Mouse (Mus musculus) liver, embryonic 13.5 days (tissue): ENCODE results near the gene Pld4. TPM values are rescaled to one million over a fixed set of nuclear protein-coding genes. Genes with fewer than 3 reads are reported as not detected.

Source experiments
- ATAC-seq: fragments of 200-750 bp; cut with Nextera tagmentation; 2 replicates; pipeline ENCODE4 v1.8.0; 2017; ENCODE audit warnings: low read depth, mild to moderate bottlenecking, moderate number of reproducible peaks, moderate library complexity
- DNase-seq: peaks from one replicate; pipeline ENCODE4 v3.0.0; 2022
- H3K27ac ChIP-seq: fragments of 300-500 bp; sonication (generic); 2 replicates; pipeline ENCODE4 v1.5.1; 2015; ENCODE audit warnings: moderate library complexity, mild to moderate bottlenecking, inconsistent platforms
- H3K27me3 ChIP-seq: fragments of 300-500 bp; sonication (generic); 2 replicates; pipeline ENCODE4 v1.6.1; 2015; ENCODE audit warnings: mild to moderate bottlenecking, inconsistent platforms
- H3K36me3 ChIP-seq: fragments of 300-500 bp; sonication (generic); 2 replicates; pipeline ENCODE4 v1.6.1; 2015; ENCODE audit warnings: mild to moderate bottlenecking, inconsistent platforms
- H3K4me1 ChIP-seq: fragments of 300-500 bp; sonication (generic); replicated peaks from 2 replicates; pipeline ENCODE4 v1.6.1; 2015; ENCODE audit warnings: inconsistent platforms
- H3K4me2 ChIP-seq: fragments of 300-500 bp; sonication (generic); 2 replicates; pipeline ENCODE4 v1.6.1; 2015; ENCODE audit warnings: inconsistent platforms, mild to moderate bottlenecking, moderate library complexity
- H3K4me3 ChIP-seq: fragments of 300-500 bp; sonication (generic); replicated peaks from 2 replicates; pipeline ENCODE4 v1.5.1; 2015; ENCODE audit warnings: mild to moderate bottlenecking, inconsistent platforms
- H3K9ac ChIP-seq: fragments of 300-500 bp; sonication (generic); 2 replicates; pipeline ENCODE4 v1.6.1; 2015; ENCODE audit warnings: mild to moderate bottlenecking, inconsistent platforms
- H3K9me3 ChIP-seq: fragments of 300-500 bp; sonication (generic); replicated peaks from 2 replicates; pipeline ENCODE4 v1.6.1; 2016; ENCODE audit warnings: inconsistent platforms
- WGBS: fragments of 180-500 bp; shearing (Covaris S2); methylation state at CpG from one replicate; pipeline ENCODE4 v1.1.7; 2015; ENCODE audit not compliant: insufficient replicate concordance; 5-methylcytosine and 5-hydroxymethylcytosine counted together
- polyA plus RNA-seq: library from polyadenylated mRNA; unstranded; fragments of >200 nt; fragmentation: Nextera tagmentation; extraction: Ambion mirVana; gene quantifications from 2 replicates; pipeline ENCODE4 v1.2.1, GENCODE M21; 2015

Pld4 gene
- polyA plus RNA-seq, 1 experiment from 2014 or later: 9.6 TPM

DNA sequence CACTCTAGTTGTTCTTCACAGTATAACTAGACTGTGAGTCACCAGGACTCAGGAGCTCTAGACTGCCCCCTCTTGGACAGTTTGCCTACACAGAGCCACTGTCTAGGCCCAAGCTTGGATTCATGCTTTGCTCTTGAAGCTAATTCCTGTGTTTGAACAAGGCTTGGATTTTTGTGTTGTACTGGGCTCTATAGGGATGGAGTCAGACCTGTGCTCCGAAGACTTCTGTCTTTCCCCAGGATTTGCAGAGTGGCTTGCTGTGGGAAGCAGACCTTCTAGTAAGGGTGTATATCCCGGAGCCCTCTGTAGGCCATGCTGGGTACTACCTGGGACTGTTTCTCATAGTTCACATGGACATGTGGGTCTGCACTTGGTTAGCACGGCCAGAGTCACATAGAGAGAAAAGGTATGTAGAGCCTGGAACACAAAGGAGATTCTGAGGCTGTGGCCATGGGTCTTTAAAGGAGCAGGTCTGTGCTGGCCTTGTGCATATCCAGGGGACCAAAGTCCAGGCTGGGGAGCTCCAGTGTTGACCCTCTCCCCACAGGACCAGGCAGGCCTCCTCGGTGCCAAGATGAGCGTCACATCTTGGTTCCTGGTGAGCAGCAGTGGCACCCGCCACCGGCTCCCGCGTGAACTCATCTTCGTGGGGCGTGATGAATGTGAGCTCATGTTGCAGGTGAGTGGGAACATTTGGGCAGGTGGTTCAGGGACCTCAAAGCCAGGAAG lies 36.2 kb upstream of the Pld4 start:
- H3K27me3 ChIP-seq: peaks cover 53% of the 10 kb centered on the region
- H3K36me3 ChIP-seq: no peaks in the 10 kb centered on the region
- H3K9ac ChIP-seq: no peak overlapping the region
- peaks cover 24% of the 10 kb centered on the region for H3K4me1 ChIP-seq
- no peak overlapping the region for H3K4me3 ChIP-seq
- no peaks in the 10 kb centered on the region for H3K9me3 ChIP-seq
- DNase-seq (peak; percentile 36), ATAC-seq (no peak)
- WGBS: 64% methylated on average over 11 of the region's 11 CpGs
- no peak overlapping the region for H3K4me2 ChIP-seq
- no peak overlapping the region for H3K27ac ChIP-seq

- Histone ChIP-seq H3K4me1 (peaks cover 10% of the 10 kb centered on the region), H3K9ac (no peak overlapping the region), H3K27ac (no peak overlapping the region), H3K27me3 (peaks cover 19% of the 10 kb centered on the region), H3K4me2 (no peak overlapping the region), H3K36me3 (peaks cover 5% of the 10 kb centered on the region; the same call in 1 of the 2 replicates), H3K9me3 (no peaks in the 10 kb centered on the region), H3K4me3 (no peak overlapping the region)
- ATAC-seq (no peak), DNase-seq (no peak)
- WGBS: 69% methylated on average over 8 of the region's 8 CpGs
Observed at GRCm38 (mm10) chr12:112727801-112728200, 32.7 kb upstream of the Pld4 start.

- Histone ChIP-seq H3K9ac (no peak overlapping the region), H3K27ac (no peak overlapping the region), H3K9me3 (no peaks in the 10 kb centered on the region), H3K4me2 (no peak overlapping the region), H3K4me3 (no peak overlapping the region), H3K27me3 (0 out of 2 replicates have a peak, but pooled peaks cover 4% of the 10 kb centered on the region), H3K4me1 (no peaks in the 10 kb centered on the region), H3K36me3 (peaks cover 5% of the 10 kb centered on the region; the same call in 1 of the 2 replicates)
- no peak for ATAC-seq
- 62% methylated on average over 14 of the region's 14 CpGs for WGBS
- no peak for DNase-seq
Observed at GRCm38 (mm10) chr12:112730808-112731207, 29.6 kb upstream of the Pld4 start.

GRCm38 (mm10) chr12:112732591-112732990 lies 27.9 kb upstream of the Pld4 start:
- no peaks in the 10 kb centered on the region for H3K4me1 ChIP-seq
- no peaks in the 10 kb centered on the region for H3K9me3 ChIP-seq
- H3K27me3 ChIP-seq: 0 out of 2 replicates have a peak, but pooled peaks cover 2% of the 10 kb centered on the region
- H3K36me3 ChIP-seq: peaks cover 15% of the 10 kb centered on the region; the same call in 1 of the 2 replicates
- whole genome bisulfite sequencing: 70% methylated on average over 10 of the region's 10 CpGs
- no peak overlapping the region for H3K27ac ChIP-seq
- H3K4me3 ChIP-seq: no peak overlapping the region
- H3K4me2 ChIP-seq: no peak overlapping the region
- no peak overlapping the region for H3K9ac ChIP-seq
- no peak for ATAC-seq
- no peak for DNase-seq

GRCm38 (mm10) chr12:112734108-112734820 lies 26.2 kb upstream of the Pld4 start:
- Histone ChIP-seq H3K9me3 (no peaks in the 10 kb centered on the region), H3K9ac (no peak overlapping the region), H3K36me3 (peaks cover 26% of the 10 kb centered on the region), H3K27ac (no peak overlapping the region), H3K4me3 (no peak overlapping the region), H3K27me3 (no peaks in the 10 kb centered on the region), H3K4me2 (no peak overlapping the region), H3K4me1 (no peaks in the 10 kb centered on the region)
- ATAC-seq: no peak
- 41% methylated on average over 2 of the region's 2 CpGs for WGBS
- DNase-seq: no peak

GRCm38 (mm10) chr12:112734881-112735655 lies 25.4 kb upstream of the Pld4 start:
- H3K4me3 ChIP-seq: no peak overlapping the region
- no peaks in the 10 kb centered on the region for H3K4me1 ChIP-seq
- no peak overlapping the region for H3K9ac ChIP-seq
- DNase-seq (no peak), ATAC-seq (no peak)
- no peak overlapping the region for H3K27ac ChIP-seq
- no peaks in the 10 kb centered on the region for H3K9me3 ChIP-seq
- no peak overlapping the region for H3K4me2 ChIP-seq
- H3K36me3 ChIP-seq: peaks cover 30% of the 10 kb centered on the region
- WGBS: 79% methylated on average over 19 of the region's 19 CpGs
- H3K27me3 ChIP-seq: no peaks in the 10 kb centered on the region

- Histone ChIP-seq H3K4me2 (no peak overlapping the region), H3K27me3 (no peaks in the 10 kb centered on the region), H3K9me3 (no peaks in the 10 kb centered on the region), H3K27ac (no peak overlapping the region), H3K4me3 (no peak overlapping the region), H3K36me3 (peaks cover 30% of the 10 kb centered on the region), H3K4me1 (no peaks in the 10 kb centered on the region), H3K9ac (no peak overlapping the region)
- no peak for DNase-seq
- WGBS: 78% methylated on average over 29 of the region's 29 CpGs
- no peak for ATAC-seq
Observed at GRCm38 (mm10) chr12:112735896-112736635, 24.4 kb upstream of the Pld4 start.

- no peak overlapping the region for H3K27ac ChIP-seq
- no peaks in the 10 kb centered on the region for H3K9me3 ChIP-seq
- no peaks in the 10 kb centered on the region for H3K27me3 ChIP-seq
- ATAC-seq (no peak), DNase-seq (no peak)
- H3K36me3 ChIP-seq: peaks cover 25% of the 10 kb centered on the region
- H3K4me2 ChIP-seq: no peak overlapping the region
- WGBS: 72% methylated on average over 10 of the region's 10 CpGs
- H3K4me3 ChIP-seq: no peak overlapping the region
- H3K4me1 ChIP-seq: no peaks in the 10 kb centered on the region
- no peak overlapping the region for H3K9ac ChIP-seq
Observed at GRCm38 (mm10) chr12:112736636-112736925, 23.9 kb upstream of the Pld4 start.

DNA sequence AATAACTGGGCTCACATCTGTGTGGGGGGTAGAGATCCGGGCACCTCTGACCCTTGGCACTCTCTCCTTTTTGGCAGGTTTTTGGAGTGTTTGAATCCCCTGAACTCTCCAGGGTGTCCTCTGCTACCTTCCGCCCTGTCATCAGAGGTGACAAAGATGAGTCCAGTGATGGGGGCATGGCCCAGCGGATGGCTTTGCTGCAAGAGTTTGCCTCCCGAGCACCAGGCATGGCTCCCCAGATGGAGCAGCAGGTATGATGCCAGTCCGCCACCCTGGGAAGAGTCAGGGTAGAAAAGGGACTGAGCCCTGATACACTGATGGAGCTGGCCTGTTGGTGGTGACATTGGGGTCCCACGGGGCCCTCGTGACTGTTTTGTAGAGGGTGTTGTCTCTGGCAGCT lies 23.4 kb upstream of the Pld4 start:
- no peak for ATAC-seq
- H3K27me3 ChIP-seq: no peaks in the 10 kb centered on the region
- H3K9me3 ChIP-seq: no peaks in the 10 kb centered on the region
- H3K4me3 ChIP-seq: no peak overlapping the region
- 67% methylated on average over 7 of the region's 7 CpGs for WGBS
- H3K4me1 ChIP-seq: no peaks in the 10 kb centered on the region
- no peak overlapping the region for H3K4me2 ChIP-seq
- DNase-seq: no peak
- H3K36me3 ChIP-seq: peaks cover 25% of the 10 kb centered on the region
- no peak overlapping the region for H3K9ac ChIP-seq
- no peak overlapping the region for H3K27ac ChIP-seq

GRCm38 (mm10) chr12:112737761-112738160 lies 22.7 kb upstream of the Pld4 start:
- ATAC-seq: no peak
- H3K27me3 ChIP-seq: no peaks in the 10 kb centered on the region
- 81% methylated on average over 14 of the region's 14 CpGs for WGBS
- no peak overlapping the region for H3K4me3 ChIP-seq
- H3K9me3 ChIP-seq: no peaks in the 10 kb centered on the region
- DNase-seq: no peak
- H3K36me3 ChIP-seq: peaks cover 25% of the 10 kb centered on the region
- no peak overlapping the region for H3K9ac ChIP-seq
- H3K4me2 ChIP-seq: no peak overlapping the region
- H3K4me1 ChIP-seq: no peaks in the 10 kb centered on the region
- H3K27ac ChIP-seq: no peak overlapping the region
